Mouse (Mus musculus) neutrophil, adult 5-6 weeks (primary cell): ENCODE measurements around the gene Abi1. TPM values are rescaled to one million over a fixed set of nuclear protein-coding genes. Genes with fewer than 3 reads are reported as not detected.
"Not testable (repeated sequence)": the region's sequence is repeated elsewhere in the genome, so short reads cannot be mapped to it uniquely, and the experiment has no call there.

Experiments used
- ATAC-seq: fragments of 151-379, 151-347 bp; 2 replicates; pipeline ENCODE4 v1.8.0; 2017; ENCODE audit warnings: mild to moderate bottlenecking, moderate TSS enrichment; ENCODE audit not compliant: insufficient number of reproducible peaks, poor library complexity, low FRiP score, severe bottlenecking; ENCODE audit errors: extremely low read depth
- total RNA-seq: library from RNA; stranded (forward); fragments of 200-1000 nt; gene quantifications from 2 replicates; pipeline ENCODE4 v1.2.3, GENCODE M21; 2017

Gene Abi1
- total RNA-seq, 1 experiment from 2014 or later, result 242 TPM

- ATAC-seq, result no peak
These were observed 41.2 kb downstream of the Abi1 start for GRCm38 (mm10) chr2:22998804-22999203.

DNA sequence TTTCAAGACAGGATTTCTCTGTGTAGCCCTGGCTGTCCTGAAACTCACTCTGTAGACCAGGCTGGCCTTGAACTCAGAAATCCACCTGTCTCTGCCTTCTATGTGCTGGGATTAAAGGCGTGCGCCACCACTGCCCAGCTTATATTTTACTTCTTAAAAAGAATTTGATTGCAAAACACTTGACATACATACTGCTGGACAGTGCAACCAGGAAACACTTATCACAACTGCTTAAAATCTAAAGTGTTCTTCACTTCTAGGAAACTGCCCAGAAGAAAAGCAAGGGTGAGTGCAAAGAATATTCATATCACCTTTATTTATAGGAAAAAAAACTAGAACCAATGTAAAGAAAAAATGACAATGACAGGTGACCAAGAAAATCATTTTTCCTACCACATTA lies 42.0 kb downstream of the Abi1 start:
- no peak for ATAC-seq

DNA sequence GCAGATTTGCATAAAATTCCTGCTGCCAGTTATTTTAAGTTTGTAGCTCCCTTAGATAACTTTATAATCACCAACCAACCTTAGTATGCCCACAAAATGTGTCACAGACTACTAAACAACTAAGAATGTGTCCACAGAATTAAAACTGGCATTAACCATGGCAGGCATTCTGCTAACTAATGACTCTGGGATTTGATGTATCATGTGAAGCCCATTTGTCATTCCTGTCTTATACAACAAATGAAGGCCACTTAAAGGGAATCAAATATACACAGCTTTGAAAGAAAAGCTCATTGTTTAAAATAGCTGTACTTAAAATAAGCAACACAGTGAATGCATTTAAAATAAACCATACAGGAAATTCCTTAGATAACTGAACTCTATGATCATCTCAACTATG lies 44.0 kb downstream of the Abi1 start:
- ATAC-seq, result no peak

DNA sequence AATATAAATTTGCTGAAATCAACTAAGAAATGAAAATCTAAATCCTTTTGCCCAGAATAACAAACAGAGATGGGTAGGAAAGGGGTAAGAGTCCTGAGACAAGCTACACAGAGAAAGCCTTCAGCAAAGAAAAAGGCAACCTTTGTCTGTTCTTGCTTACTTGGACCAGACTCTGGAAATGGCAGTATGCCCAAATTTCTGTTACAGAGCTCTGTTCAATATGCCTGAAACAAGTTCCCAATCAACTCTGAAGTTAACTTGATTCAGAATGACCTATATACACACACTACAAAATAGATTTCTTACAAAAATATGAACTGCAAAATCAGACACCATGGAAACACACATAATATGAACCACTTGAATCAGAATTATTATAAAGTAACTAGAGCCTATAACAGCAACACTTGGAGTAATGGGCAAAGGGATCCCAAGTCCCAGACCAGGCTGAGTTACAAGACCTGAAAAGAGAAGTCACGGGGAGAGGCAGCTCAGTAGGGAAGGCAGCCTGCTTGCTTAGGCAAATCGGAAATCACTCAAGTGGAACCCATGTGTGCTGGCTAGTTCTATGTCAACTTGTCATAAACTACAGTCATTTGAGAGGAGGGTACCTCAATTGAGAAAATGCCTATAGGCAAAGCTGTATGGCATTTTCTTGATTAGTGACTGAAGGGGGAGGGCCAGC lies 53.9 kb downstream of the Abi1 start:
- ATAC-seq, result peak; percentile 60; the same call in 1 of the 2 replicates

GRCm38 (mm10) chr2:22977387-22977973 lies 62.6 kb downstream of the Abi1 start:
- no peak for ATAC-seq

- no peak for ATAC-seq
These were observed 77.1 kb downstream of the Abi1 start for GRCm38 (mm10) chr2:22962970-22963369.

GRCm38 (mm10) chr2:22962242-22962641 lies 77.8 kb downstream of the Abi1 start:
- ATAC-seq, result no peak

DNA sequence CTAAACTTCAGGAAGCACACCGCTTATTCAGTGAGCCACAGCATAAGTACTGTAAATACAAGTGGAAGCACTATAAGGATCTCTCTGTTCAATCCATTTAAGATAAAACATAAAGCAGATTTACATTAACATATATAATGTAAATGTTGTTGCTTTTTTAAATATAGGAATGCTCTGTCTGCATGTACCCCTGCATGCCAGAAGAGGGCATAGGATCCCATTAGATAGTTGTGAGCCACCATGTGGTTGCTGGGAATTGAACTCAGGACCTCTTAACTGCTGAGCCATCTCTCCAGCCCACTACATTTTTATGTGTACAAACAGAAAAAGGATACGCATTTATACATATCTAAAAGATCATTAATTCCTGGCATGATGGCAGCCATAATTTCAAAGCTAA lies 78.4 kb downstream of the Abi1 start:
- ATAC-seq, result no peak

DNA sequence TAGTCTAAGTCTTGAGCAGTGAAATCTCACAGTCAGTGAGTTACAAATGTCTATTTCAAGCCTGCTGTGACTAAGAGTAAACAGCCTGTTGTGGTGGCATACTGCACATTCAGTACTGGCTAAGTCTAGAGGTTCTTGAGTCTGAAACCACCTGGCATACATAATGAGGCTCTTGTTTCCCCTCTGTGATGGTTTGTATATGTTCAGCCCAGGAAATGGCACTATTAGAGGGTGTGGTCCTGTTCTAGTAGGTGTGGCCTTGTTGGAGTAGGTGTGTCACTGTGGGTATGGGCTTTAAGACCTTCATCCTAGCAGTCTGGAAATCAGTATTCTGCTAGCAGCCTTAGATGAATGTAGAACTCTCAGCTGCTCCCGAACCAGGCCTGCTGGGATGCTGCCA lies 82.6 kb downstream of the Abi1 start:
- ATAC-seq, result peak; percentile 78

- ATAC-seq, result no peak
These were observed 84.1 kb downstream of the Abi1 start for GRCm38 (mm10) chr2:22955914-22956313.

DNA sequence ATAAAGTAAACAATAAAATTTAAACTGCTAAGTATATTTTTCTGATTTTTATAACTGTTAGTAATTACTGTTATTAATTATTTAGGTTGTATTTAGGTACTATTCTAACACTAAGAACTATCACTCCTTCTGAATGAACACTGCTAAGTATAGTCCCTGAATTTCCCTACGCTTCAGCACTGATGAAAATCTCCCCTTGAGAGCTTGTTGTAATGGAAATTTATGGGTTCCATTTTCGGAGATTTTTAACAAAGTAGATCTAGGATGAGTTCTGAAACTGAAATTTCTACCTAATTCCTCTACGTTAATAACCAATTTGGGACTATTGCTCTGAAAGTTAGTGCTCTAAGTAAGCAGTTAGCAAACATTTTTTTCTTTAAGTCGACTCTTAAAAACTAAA lies 85.8 kb downstream of the Abi1 start:
- ATAC-seq, result no peak

- ATAC-seq, result no peak
These were observed 90.1 kb downstream of the Abi1 start for GRCm38 (mm10) chr2:22949956-22950355.

DNA sequence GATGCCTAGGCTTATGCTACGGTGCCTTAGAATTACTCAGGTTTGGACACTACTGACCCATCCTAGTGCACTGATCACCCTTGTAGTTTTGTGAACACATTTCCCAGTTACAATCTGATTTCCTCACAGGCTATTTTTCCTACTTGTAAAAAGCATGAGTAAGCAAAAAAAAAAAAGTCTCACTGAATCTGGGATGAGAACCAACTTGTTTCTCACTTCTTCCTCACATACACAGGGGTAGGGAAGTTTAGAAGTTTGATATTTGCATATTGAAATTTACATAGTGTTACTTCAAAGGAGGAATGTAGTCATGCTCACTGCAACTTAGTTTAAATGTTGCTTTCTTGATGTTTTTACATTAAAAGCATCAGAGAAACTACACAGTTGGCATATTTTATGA lies 106.5 kb downstream of the Abi1 start:
- no peak for ATAC-seq

- ATAC-seq, result no peak
These were observed 111.8 kb downstream of the Abi1 start for GRCm38 (mm10) chr2:22928259-22928658.

DNA sequence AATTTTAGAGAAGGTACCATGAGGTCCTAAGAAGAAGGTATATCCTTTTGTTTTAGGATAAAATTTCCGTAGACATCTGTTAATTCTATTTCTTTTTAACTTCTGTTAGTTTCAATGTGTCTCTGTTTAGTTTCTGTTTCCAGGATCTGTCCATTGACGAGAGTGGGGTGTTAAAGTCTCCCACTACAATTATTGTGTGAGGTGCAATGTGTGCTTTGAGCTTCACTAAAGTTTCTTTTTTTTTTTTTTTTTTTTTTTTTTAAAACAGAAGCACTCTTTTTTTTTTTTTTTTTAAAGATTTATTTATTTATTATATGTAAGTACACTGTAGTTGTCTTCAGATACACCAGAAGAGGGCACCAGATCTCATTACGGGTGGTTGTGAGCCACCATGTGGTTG lies 114.1 kb downstream of the Abi1 start:
- not testable (repeated sequence) for ATAC-seq

GRCm38 (mm10) chr2:22918651-22919050 lies 121.4 kb downstream of the Abi1 start:
- no peak for ATAC-seq

DNA sequence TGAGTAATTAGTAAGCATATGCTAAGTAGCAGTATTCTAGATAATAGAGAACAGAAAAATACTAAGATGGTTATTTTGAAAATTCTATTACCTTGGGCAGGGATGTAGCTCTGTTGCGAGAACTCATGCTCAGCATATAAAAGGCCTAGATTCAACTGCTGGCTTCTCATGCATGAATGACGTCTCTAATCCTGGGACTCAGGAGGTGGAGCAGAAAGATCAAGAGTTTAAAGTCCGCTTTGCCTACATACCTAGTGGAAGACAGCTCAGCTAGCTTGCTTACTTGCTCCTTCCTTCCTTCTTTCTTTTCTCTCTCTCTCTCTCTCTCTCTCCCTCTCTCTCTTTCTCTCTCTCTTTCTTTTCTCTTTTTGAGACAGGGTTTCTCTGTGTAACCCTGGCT lies 125.6 kb downstream of the Abi1 start:
- no peak for ATAC-seq

GRCm38 (mm10) chr2:22903947-22904346 lies 136.1 kb downstream of the Abi1 start:
- ATAC-seq, result no peak

DNA sequence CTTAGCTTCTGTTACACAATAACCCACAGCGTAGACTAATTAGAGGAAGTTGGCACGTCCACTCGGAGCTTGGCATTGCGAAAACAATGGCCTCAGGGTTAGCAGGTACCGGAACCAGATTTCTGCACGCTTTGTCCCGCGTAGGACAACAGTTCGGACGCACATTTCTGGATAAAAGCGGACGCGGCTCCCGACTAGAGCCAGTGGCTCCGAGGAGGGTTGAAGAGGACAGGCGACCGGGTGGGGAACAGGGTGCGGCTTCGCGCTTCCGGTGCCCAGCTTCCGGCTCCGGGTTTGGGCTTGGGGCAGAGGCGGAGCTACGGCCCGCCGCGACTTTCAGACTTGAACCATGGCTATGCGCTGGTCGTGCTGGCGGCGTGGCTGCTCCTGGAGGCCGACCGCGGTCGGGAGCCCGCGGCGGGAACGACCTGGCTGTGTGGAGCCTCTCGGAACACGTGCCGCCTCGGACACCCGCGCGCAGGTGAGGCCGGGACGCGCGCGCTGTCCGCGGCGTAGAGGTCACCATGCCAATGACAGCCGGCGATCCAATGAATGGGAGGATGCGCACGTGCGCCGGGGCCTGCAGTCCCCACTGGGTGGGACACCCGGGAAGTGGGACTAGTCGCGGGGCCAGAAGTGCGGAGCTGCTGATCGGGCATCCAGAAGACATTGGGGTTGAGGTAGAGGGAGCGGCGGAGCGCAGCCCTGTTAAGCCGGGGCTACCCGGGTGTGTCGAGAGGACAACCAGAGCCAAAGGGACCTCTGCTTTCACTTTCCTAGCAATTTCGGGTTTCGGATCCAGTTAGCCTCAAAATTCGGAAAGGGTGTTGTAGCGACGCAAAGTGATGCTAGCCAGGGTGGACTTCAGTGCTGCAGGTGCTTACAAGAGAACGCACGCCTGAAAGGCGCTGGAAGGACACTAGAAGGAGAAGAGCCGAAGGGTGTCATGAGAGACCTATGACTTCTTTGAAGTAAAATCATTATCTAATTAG lies 144.5 kb downstream of the Abi1 start, which contains the start of gene Pdss1:
Gene Pdss1 (plus strand): TSS at position 241 of the 992 bp plus-strand sequence.
- ATAC-seq, result peak; percentile 91

GRCm38 (mm10) chr2:22894932-22895281 lies 145.1 kb downstream of the Abi1 start:
- no peak for ATAC-seq
